In genomic region chr10:94461378-94461777, GRCm38 (mm10) we compare ENCODE assay signal across 10 mouse cellular contexts.
DNase-seq lines count a peak whose midpoint lies in the region; ATAC-seq and TF ChIP-seq lines count a peak whose summit lies in the region.
"Had no signal": no experiment of that assay in that cellular context is flagged by ENCODE, and none has a peak within 500 bp of the region (broad histone marks: within the 10 kb centered on the region; RNA-seq: fewer than 3 reads in every experiment).

No protein-coding gene starts in this region.

- TF ChIP-seq CTCF in small intestine, adult 2 months (IDR thresholded peaks at IDR 0.05; ENCODE audit: extremely low read depth, insufficient read length, insufficient replicate concordance, low read depth, low read length) = peak; percentile 58; the same call in 1 of the 2 replicates

- H3K4me1 ChIP-seq in liver, embryonic 11.5 days (replicated peaks; ENCODE audit: control insufficient read depth, insufficient read depth, low read length) = no peaks in the 10 kb centered on the region
- no peaks in the 10 kb centered on the region for H3K4me1 ChIP-seq in small intestine, adult 2 months (ENCODE audit: control insufficient read depth, insufficient read depth, insufficient read length, low read length)

- TF ChIP-seq POLR2A in small intestine, adult 2 months (IDR thresholded peaks at IDR 0.05; ENCODE audit: low read depth, low read length) = no peak

- H3K9me3 ChIP-seq in liver, embryonic 11.5 days (ENCODE audit: control insufficient read depth, low read length) = no peaks in the 10 kb centered on the region

- no peak overlapping the region for H3K4me3 ChIP-seq in liver, embryonic 11.5 days (ENCODE audit: low read depth, low read length)
- no peak overlapping the region for H3K4me3 ChIP-seq in small intestine, adult 2 months (ENCODE audit: low read depth, low read length)
- H3K4me3 ChIP-seq: limb, embryonic 12.5 days had no signal

- ATAC-seq in liver, embryonic 11.5 days (replicated peaks; ENCODE audit: low FRiP score) = no peak
- ATAC-seq: hindbrain, embryonic 16.5 days had no signal

- H3K9ac ChIP-seq in liver, embryonic 11.5 days (ENCODE audit: low read depth, low read length) = no peak overlapping the region
- H3K9ac ChIP-seq: limb, embryonic 12.5 days had no signal

- peak; percentile 25 for DNase-seq in adrenal gland, postnatal 10 days
- DNase-seq in adrenal gland, adult 2 months = no peak
- DNase-seq in liver (peak; percentile 23), WW6 (ENCODE audit: low read depth, low spot score) (peak; percentile 40)
- DNase-seq in liver, embryonic 11.5 days (ENCODE audit: low spot score) = no peak
- no peak for DNase-seq in layer of hippocampus, postnatal 25 days (ENCODE audit: extremely low spot score in 1 of 2, low spot score in 1 of 2)
- DNase-seq in lung, postnatal 4 days = no peak

- H3K36me3 ChIP-seq in liver, embryonic 11.5 days (ENCODE audit: control insufficient read depth, insufficient read depth, low read length) = no peaks in the 10 kb centered on the region
- no peaks in the 10 kb centered on the region for H3K36me3 ChIP-seq in small intestine, adult 2 months (ENCODE audit: control insufficient read depth, insufficient read depth, low read length)
- H3K36me3 ChIP-seq: limb, embryonic 12.5 days had no signal

- H3K27ac ChIP-seq in liver, embryonic 11.5 days (ENCODE audit: low read depth, low read length) = no peak overlapping the region
- H3K27ac ChIP-seq in small intestine, adult 2 months (ENCODE audit: insufficient read depth, low read depth, low read length) = no peak overlapping the region
- H3K27ac ChIP-seq: limb, embryonic 12.5 days had no signal

- H3K27me3 ChIP-seq in liver, embryonic 11.5 days (replicated peaks; ENCODE audit: control insufficient read depth, insufficient read depth, low read length) = 0 out of 2 replicates have a peak, but pooled peaks cover 2% of the 10 kb centered on the region
- no peaks in the 10 kb centered on the region for H3K27me3 ChIP-seq in small intestine, adult 2 months (ENCODE audit: control insufficient read depth, insufficient read depth, low read length)
- H3K27me3 ChIP-seq: limb, embryonic 12.5 days had no signal

- H3K4me2 ChIP-seq in liver, embryonic 11.5 days = no peak overlapping the region
- H3K4me2 ChIP-seq: limb, embryonic 12.5 days had no signal

- WGBS in liver, embryonic 11.5 days = 74% methylated on average over 3 of the region's 3 CpGs
- WGBS in small intestine, adult 2 months = 92% methylated on average over 3 of the region's 3 CpGs

Comparison
In these comparisons a context has a peak if more than half of its experiments do, and no peak if none do; other contexts are left out.
1. DNase-seq: peak in adrenal gland, postnatal 10 days (single experiment), liver (single experiment) and WW6 (single experiment); none in adrenal gland, adult 2 months (single experiment), liver, embryonic 11.5 days (single experiment), layer of hippocampus, postnatal 25 days (0 of 2) and lung, postnatal 4 days (0 of 2).